25 mouse cellular contexts compared by ENCODE assay signal in the genomic region with DNA sequence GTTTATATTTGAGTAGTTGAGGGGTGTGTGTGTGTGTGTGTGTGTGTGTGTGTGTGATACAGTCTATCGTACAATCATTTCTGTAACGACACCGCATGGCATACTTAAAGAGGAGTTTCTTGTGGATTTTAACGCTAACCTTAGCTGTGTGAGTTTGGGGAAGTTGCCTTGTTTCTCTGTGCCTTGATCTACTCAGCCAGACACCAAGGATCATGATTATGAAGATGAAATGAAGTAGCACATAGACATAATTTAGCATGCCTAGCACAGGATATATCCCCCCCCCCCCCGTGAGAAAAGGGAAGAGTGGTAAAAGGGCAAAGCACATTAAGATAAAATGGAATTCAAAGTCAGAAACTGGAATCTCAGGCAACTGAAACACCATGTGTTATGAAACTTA.
"Had no signal": no experiment of that assay in that cellular context is flagged by ENCODE, and none has a peak within 500 bp of the region (broad histone marks: within the 10 kb centered on the region; RNA-seq: fewer than 3 reads in every experiment).

No protein-coding gene starts in this region.

- H3K4me2 ChIP-seq: heart, embryonic 13.5 days; hindbrain, embryonic 12.5 days; hindbrain, embryonic 14.5 days; limb, embryonic 12.5 days; liver, embryonic 11.5 days; liver, embryonic 13.5 days had no signal

- ATAC-seq: hindbrain, embryonic 16.5 days; inflammation-experienced regulatory T-cells, adult 6 months; intestine, embryonic 15.5 days; intestine, postnatal 0 days had no signal

- H3K4me3 ChIP-seq: heart, embryonic 13.5 days; hindbrain, embryonic 10.5 days; hindbrain, embryonic 12.5 days; intestine, embryonic 15.5 days; layer of hippocampus, adult 2 months; left cerebral cortex, adult 2 months; limb, embryonic 10.5 days; limb, embryonic 12.5 days; liver, embryonic 13.5 days had no signal

- H3K9ac ChIP-seq: hindbrain, embryonic 12.5 days; hindbrain, embryonic 14.5 days; intestine, embryonic 15.5 days; limb, embryonic 12.5 days; liver, embryonic 13.5 days had no signal

- H3K4me1 ChIP-seq: hindbrain, embryonic 12.5 days had no signal

- H3K9me3 ChIP-seq: heart, embryonic 13.5 days; hindbrain, embryonic 10.5 days; hindbrain, embryonic 12.5 days; intestine, embryonic 15.5 days; limb, embryonic 10.5 days; limb, embryonic 12.5 days; liver, embryonic 13.5 days had no signal

- DNase-seq: gastrocnemius, postnatal 14 days; gastrocnemius, postnatal 36 days; heart, adult 18-20 months; heart, postnatal 14 days; heart, postnatal 36 days; kidney, adult 18-20 months; kidney, adult 8-10 months; kidney, postnatal 10 days; kidney, postnatal 25 days; kidney, postnatal 4 days; liver; liver, embryonic 13.5 days had no signal

- H3K27me3 ChIP-seq: heart, embryonic 13.5 days; hindbrain, embryonic 12.5 days; intestine, embryonic 15.5 days; limb, embryonic 12.5 days; liver, embryonic 13.5 days had no signal

- H3K27ac ChIP-seq: hindbrain, embryonic 10.5 days; hindbrain, embryonic 12.5 days; hindbrain, embryonic 14.5 days; layer of hippocampus, adult 2 months; left cerebral cortex, adult 2 months; limb, embryonic 10.5 days; limb, embryonic 12.5 days; liver, embryonic 13.5 days had no signal

- H3K36me3 ChIP-seq: heart, embryonic 13.5 days; hindbrain, embryonic 10.5 days; hindbrain, embryonic 12.5 days; intestine, embryonic 15.5 days; limb, embryonic 10.5 days; limb, embryonic 12.5 days; liver, embryonic 13.5 days had no signal
